Mouse (Mus musculus): Measurements from ENCODE around the gene Tmsb4x. TPM values are rescaled to one million over a fixed set of nuclear protein-coding genes. Genes with fewer than 3 reads are reported as not detected.

The Tmsb4x gene
- total RNA-seq (2015) (11,237 and 11,623 TPM in 2 replicates), total RNA-seq (2017) (5,986 and 6,405 TPM in 2 replicates)

DNA sequence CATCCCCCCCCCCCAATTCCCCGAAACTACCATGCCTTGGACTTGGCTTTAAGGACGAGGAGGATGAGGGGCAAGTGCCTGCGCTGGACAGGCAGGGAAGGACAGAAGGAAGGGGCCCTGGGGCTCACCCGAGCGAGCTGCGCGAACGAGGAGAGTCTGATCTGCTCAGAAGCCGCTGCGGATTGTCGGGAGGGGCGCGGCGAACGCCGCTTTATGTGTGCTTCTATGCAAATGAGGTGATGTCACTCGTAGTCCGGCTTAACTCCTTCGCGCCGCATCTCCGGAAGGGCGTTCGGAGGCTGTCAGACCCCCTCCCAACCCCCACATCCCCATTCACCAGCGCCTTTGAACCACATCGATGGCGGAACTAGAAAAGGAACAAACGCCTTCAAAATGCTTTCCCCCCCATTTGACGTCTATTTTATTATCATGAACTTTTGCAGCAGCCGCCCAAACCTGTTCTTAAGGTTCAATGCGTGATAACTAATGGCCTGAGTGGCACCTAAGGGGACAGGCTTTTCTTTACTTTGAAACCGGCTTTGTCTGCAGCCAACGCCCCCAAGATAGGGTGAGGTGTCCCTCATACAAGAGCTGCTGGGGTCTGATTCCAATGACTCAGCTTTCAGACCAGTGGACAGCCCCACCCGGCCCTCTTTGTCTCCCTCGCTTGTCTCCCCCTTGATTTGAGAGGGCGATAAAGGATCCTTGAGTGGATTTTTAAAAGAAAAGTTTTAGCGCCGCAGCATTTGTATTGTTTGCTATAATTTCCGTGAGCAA is at the start of gene Tmsb4x:
Gene Tmsb4x, minus strand, starts transcription at position 338 of the 777 bp plus-strand sequence.
- peak; percentile 58 for ATAC-seq (ENCODE audit: poor library complexity, severe bottlenecking)

DNA sequence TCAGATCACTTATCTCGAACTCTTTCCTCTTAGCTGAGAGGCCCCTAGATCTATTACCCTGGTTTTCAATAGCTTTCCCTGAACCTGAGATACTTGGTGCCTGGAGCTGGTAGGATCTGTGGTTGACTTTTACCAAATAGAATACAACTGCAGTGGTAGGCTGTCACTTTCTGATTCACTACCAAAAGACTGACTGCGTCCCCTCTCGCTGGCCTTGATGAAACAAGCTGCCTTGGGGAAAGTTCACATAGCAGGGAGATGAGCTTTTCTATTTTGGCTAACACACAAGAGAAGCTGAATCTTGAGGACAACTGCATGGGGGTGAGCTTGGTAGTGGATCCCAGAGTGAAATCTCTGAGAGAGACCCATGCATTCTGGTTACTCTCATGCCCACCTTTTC is 32.6 kb upstream of the Tmsb4x start:
- ATAC-seq (ENCODE audit: poor library complexity, severe bottlenecking) = no peak

DNA sequence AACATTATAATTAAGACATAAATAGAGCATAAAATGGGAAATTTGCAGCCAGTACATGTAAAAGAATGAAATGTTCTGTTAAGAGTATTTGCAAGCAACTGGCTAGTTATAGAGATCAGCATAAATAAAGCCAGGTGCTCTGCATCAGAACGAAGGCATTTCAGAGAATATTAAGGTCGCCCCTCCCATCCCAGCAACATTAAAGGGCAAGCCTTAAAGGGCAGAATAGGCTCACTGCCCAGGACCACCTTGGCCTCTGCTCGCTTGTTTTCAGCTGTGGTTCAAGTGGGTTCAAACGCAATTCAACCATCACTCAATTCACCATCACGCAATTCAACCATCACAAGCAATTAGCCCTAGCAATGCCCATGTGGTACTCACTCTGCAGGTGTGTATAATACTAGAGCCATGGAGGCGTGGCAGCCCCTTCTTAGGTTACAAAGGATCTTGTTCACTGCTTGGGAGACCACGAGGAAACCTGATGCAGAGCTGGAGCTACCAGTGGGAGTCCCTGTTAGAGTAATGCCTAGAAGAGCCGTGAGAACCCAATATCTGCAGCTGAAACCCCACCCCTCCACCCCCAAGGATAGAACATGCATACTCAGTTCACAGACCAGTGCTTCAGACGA is 30.3 kb upstream of the Tmsb4x start:
- ATAC-seq (ENCODE audit: poor library complexity, severe bottlenecking) = no peak

DNA sequence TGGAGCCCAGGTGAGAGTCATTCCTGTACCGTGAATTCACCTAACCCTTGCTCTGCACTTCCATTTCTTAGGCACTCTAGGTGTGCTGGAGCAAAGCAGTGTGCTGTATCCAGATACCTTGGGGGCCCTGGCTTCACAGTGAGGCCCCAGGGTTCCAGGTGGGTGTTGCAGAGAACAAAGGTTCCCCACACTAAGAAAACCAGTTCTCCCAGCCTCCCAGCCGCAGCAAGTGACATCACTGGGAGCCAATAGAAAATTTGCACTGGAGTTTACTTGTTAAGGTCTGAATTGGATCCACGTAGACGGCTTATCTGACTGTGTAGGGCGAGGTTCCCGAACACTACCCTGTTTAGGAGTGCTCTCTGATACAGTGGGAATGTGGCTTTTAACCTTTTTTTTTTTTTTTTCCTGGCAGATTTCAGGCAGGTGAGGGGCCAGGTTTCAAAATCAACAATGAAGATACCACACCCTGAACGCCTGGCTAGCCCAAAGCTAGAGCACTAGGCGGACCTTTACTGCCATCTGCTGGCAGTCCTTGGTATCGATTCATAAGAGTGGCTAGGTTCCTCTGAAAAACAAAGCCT is 24.1 kb upstream of the Tmsb4x start:
- peak; percentile 61 for ATAC-seq (ENCODE audit: poor library complexity, severe bottlenecking)

DNA sequence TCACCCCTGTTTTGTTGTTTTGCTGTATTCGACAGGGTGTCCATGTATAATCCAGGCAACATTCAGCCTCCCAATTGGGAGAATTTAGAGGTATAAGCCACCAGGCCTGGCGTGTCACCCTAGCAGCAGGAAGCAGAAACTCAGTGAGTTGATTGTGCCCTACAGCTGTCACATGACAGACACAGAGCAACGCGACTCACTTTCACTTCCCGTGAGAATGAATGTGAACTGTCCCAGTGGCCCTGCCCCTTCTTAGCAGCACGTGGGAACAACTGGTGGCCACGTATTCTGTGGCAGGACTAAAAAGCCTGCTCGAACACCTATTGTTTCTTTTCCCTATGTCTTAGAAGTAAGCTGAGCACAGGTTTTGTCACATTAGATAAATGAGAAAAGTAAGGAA is 22.0 kb upstream of the Tmsb4x start:
- ATAC-seq (ENCODE audit: poor library complexity, severe bottlenecking) = peak; percentile 55

DNA sequence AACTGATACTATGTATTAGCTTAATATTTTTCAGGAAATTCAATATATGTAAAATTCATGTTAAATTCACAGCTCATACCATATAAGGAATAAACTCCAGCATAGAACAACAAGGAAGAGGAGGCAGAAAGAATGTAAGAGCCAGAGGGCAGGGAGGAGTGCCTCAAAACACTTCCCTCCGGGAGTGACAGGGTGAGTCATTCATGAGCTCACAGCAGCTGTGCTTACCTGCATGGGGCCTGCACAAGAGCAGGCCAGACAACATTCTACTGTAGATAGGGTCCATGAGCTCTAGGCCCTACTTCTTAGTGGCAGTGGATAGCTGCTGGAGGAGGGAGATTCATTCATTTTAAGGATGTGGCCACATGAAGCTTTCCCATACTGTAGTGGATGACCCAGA is 20.7 kb upstream of the Tmsb4x start:
- no peak for ATAC-seq (ENCODE audit: poor library complexity, severe bottlenecking)

DNA sequence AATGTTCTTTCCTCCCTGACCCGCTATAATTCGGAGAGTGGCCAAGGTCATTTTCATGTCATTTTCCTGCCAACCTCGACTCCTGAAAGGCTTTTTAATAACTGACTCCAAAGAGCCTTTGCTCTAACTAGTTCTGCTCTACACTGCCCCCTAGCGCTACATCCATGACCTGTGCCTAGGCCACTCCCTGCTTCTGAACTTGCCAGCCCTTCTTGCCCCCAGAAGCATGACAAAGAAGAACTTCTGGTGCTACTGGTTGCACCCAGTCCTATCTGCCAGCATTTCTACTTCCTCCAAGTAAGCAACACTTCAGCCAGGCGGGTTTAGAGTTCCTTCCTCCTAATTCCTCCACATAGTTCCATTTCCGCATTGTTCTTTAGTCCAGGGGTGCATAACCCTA is 20.1 kb upstream of the Tmsb4x start:
- ATAC-seq (ENCODE audit: poor library complexity, severe bottlenecking) = peak; percentile 71

DNA sequence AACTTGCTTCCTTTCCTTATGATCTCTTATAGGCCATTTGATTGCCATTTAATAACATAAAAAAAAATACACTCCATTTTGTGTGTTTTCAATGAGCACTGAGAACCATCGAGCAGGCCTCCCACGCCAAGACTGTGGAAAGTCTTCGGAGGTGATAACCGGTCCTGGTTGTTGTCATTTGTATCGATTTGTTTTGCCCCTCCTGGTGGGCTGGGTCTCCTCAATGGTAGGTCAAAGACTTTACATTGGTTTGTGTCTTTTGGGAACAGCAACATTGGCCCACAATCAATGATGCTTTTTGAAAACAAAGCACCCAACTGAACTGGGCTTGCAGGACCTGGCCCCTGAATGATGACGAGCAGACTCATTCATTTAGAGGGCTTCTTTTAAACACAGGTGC is 18.6 kb upstream of the Tmsb4x start:
- no peak for ATAC-seq (ENCODE audit: poor library complexity, severe bottlenecking)

DNA sequence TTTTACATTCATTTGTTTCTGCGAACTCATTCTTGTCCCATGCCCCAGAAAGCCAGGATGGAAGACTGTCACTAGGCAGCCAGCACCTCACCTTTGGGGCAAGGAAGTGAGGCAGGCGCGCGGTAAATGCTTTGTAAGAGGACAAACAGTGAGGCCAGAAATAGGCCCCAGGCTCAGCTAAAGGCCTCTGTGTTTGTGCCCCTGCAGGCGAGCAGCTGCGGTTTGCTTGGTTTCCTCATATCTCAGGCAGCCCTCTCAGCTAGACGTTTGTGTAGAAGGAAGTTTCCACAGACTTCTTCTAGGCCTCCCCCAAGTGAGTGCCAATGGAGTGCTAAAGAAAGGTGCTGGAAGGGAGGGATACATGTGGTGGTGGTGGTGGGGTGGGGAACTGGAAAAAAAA is 18.0 kb upstream of the Tmsb4x start:
- ATAC-seq (ENCODE audit: poor library complexity, severe bottlenecking) = peak; percentile 66

DNA sequence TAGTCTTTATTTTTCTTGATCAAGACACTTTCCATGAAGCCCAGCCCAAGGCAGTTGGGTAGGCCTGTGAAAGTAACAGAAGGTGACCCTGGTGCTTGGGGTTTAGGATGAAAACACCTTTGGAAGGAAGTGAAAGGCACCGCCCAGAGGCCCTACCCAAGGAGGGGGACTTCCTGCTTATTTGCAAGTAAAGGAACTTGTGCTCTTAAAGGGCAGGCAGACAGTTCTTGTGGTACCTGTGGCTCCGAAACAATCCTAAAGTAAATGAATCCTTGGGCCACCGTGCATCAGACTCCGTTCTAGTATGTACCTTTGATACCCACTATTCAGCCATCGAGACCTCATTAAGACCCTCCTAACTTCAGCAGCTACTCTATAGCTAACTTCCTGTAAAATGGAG is 17.5 kb upstream of the Tmsb4x start:
- peak; percentile 30 for ATAC-seq (ENCODE audit: poor library complexity, severe bottlenecking)

DNA sequence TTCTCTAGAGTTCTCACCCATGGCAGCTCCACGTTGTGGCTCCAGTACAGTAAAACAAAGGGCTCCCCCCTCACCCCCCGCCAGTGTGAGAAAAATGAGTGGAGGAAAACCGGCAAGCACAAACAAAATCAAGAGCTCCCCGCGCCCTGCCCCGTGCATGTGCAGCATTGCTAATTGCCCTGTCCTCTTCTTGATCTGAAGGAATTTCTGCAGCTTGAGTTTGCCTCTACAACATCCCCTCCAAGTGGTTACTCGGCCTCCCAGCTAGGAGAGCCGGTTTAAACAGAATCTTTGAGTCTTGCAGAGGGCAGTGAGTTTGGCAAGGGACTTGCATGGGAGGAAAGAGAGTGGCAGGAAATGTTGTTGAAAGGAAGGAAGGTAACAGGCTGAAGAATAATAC is 3.6 kb upstream of the Tmsb4x start:
- ATAC-seq (ENCODE audit: poor library complexity, severe bottlenecking) = no peak

DNA sequence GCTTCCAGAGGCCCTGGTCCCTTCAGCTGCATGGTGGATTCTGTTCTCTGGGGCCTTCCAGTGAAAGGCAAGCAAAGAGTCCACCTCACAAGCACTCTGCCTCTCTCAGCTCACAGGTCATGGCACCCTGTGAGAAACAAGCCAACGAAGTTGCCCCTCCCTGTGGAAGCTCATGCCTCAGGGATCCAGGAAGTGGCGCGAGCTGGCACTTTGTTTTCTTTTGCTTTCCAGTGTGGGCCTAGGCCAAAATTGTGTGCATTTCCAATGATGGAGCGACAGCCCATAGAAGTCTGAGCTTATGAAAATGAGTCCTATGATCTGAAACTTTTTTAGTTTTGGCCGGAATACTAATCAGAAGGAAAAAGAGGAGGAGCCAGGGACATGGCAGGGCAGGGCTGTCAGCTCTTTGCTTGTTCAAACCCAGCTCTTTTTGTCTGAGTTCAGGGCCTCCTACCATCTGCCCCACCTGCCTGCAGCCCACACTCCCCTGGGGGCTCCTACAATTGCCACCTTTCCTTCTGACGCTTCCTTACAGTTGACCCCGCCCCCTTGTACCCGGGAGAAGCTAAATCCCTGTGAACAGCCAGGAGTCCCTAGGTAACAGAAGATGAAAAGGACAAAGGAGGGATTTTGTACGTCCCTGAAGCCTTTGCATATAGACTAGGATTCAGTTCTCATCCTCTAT is 2.9 kb upstream of the Tmsb4x start:
- ATAC-seq (ENCODE audit: poor library complexity, severe bottlenecking) = no peak

DNA sequence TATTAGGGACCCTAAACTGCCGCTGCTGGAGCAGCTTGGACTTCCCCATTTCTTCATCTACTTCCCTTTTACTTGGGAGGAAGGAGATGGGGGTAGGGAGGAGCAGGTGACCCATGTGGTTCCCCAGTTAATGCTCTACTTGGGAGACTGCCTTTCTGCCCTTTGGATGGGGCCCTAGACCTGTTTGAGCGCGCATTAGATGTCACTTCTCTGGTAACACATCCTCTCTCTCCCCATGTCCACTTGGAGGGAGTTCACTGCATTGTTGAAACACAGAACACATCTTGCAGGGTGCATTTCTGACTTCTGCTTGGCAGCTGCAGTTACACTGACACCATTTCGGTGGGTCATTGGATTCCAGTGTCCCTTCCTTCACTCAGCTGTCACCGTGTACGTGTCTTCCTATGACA is 1.2 kb upstream of the Tmsb4x start:
- ATAC-seq (ENCODE audit: poor library complexity, severe bottlenecking) = peak; percentile 38

DNA sequence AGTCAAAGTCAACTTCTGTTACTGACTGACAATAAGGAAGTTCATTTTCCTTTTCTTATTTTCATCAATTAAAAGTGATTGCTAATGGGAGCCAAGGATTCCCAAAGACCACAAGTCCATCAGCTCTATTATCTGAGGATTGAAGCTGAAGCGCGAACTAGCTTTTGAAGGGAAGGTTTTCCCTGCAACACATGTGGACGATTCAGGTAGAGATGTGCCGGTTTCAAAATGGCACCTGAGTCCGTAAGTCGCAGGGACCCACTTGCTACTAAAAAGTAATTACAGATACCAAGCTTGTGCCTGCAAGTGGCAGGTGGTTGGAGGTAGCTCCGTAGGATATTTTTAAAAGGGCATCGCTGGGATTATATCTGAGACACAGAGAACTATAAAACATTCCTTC is 713 bp upstream of the Tmsb4x start:
- ATAC-seq (ENCODE audit: poor library complexity, severe bottlenecking) = no peak

DNA sequence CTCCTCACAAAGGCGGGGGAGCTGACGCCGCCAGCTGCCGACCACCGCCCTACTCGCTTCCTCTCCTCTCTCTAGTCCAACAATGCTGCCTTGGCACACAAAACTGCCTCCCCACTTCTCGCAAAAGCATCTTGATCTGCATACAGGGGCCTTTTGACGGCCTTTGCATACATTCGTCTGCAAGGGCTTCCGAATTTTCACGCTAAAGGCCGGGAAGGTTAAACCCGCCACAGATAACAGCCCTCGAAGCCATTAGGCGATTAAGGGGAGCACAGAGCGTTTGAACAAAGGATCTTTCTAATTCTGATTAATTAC is 652 bp downstream of the Tmsb4x start:
- peak; percentile 2 for ATAC-seq (ENCODE audit: poor library complexity, severe bottlenecking)

DNA sequence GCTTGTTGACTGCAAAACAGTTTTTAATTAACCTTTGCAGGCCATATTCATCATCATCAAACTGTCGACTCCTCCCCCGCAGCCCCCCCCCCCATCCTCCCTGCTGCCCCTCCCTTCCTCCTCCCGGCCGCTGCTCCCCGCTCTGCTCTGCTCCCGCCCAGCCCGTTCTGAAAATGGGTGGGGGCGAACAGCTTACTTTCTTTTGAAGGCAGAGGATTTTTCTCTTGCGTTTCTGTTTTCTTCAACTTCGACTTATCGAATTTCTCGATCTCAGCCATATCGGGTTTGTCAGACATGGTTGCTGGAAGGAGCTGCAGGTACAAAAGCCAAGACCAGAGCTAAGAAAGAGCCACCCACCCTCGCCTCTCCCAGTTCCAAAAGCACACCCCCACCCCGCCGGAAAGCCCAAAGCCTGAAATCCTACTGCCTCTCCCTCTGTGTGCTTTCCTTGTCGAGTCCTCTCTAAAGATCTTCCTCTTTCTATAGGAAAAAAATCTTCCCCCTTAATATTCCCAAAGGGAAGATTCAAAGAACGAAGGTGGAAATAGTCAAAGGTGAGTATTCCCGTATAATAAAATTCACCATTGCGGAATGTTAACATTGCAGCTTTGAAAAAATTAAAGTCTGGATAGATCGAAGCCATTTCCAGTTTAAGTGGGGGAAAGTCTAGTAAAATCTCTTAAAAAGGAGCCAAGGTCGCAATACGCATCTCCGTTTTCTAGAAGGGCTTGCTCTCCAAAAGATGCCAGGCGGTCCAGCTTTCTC is 1.2 kb downstream of the Tmsb4x start:
- no peak for ATAC-seq (ENCODE audit: poor library complexity, severe bottlenecking)

DNA sequence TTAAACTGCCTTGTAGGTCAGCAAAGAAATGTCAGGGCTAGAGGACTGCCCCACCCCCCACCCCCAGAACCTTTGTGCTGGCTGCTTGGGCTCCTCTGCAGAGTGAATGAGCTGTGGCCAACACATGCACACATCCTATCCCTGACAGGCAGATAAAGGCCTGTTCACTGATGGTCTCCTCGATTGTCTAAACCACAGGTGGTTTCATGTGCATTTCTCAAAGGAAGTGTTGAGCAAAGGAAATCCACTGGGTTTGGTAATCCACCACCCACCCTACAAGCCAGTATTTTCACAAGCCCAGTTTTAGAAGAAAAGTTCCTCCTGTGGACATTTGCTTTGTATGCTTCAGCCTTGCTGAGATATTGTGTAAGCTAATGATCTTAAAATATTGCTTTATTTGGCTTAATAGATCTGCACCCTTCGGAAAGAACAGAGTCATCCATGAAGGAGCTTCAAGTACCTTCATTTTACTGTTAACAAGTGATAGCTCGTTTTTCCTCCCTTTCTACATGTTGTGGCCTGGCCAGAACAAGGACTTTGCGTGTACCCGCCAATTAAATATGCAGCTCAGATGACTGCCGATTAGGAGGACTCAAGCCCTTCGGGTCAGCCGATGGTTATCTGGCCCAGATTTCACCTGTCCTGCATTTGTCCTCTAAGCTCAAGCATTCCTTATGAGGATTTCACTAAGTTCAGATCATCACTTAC is 3.1 kb downstream of the Tmsb4x start:
- ATAC-seq (ENCODE audit: poor library complexity, severe bottlenecking) = peak; percentile 22

DNA sequence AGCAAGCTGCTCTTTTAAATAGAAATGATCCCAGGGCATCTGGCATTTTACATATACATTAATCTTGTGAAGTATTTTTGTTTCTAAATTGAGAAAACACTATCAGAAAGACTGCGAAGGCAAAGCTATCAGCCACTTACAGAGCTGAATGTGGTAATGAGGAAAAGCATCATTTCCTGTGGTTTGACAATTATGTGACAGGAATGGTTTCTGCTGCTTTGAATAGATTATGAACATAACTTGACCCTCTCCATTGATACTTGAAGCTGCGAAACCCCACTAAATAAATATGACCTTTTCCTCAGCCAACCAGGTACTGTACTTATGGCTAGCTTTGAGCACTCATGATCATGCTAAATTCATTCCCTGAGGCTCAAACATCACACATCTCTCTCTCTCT is 7.8 kb downstream of the Tmsb4x start:
- ATAC-seq (ENCODE audit: poor library complexity, severe bottlenecking) = peak; percentile 58

DNA sequence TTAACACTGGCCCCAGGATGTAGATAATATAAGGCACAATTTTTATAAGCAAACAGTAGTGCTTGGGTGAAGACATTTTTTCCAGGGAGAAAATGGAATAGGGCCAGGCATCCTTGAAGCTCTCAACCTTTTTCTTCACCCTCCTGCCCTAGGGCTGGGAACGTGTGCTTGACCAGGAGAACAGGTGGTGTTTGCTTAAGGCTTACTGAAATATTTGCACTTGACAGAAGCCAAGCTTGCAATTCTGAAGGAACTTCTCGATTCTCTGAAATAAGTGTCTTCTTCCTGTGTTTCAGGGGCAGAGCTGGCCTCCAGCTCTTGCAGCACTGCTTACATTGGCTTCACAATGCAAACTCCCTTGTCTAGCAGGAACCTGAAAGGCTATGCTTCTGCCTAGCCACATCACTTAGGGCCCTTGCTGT is 13.9 kb downstream of the Tmsb4x start:
- ATAC-seq (ENCODE audit: poor library complexity, severe bottlenecking) = peak; percentile 80

DNA sequence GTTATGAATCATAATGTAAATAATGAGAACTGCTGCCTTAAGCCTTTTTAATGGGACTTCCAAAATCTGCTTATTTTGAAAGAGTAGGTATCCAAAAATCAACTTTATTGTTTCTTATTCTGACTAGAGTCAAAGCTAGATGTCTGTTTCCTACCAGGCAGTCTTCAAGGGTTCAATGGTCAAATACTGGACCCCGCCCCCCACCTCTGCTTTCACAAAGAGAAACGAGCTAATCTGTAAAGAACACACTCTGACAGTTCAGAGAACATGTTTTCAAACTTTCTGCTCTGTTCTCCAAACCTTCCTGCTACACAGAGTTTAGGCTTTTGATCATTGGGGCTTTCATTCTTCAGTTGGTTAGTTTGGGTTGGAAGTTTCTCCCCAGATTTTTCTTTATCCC is 22.8 kb downstream of the Tmsb4x start:
- no peak for ATAC-seq (ENCODE audit: poor library complexity, severe bottlenecking)

Data from megakaryocyte, adult 5-6 weeks (primary cell).